Mouse (Mus musculus): Measurements from ENCODE around the gene 2510009E07Rik.

The 2510009E07Rik gene

GRCm38 (mm10) chr16:21631815-21632222 lies 62.6 kb downstream of the 2510009E07Rik start:
- DNase-seq, result no peak

GRCm38 (mm10) chr16:21630614-21631013 lies 63.9 kb downstream of the 2510009E07Rik start:
- no peak for DNase-seq

GRCm38 (mm10) chr16:21628061-21628591 lies 66.3 kb downstream of the 2510009E07Rik start:
- no peak for DNase-seq

- DNase-seq, result no peak
Observed at GRCm38 (mm10) chr16:21627248-21627647, 67.2 kb downstream of the 2510009E07Rik start.

- peak in 1 of 2 experiments; percentile 21 for DNase-seq
Observed at GRCm38 (mm10) chr16:21625784-21626634, 68.5 kb downstream of the 2510009E07Rik start.

- no peak for DNase-seq
Observed at GRCm38 (mm10) chr16:21620630-21621029, 73.8 kb downstream of the 2510009E07Rik start.

GRCm38 (mm10) chr16:21615802-21616201 lies 78.7 kb downstream of the 2510009E07Rik start:
- peak in 1 of 2 experiments; percentile 35 for DNase-seq

- DNase-seq, result no peak
Observed at GRCm38 (mm10) chr16:21610473-21610872, 84.0 kb downstream of the 2510009E07Rik start.

- peak; percentile 33 to 43 for DNase-seq
Observed at GRCm38 (mm10) chr16:21608176-21608865, 86.1 kb downstream of the 2510009E07Rik start.

- peak in 1 of 2 experiments; percentile 19 for DNase-seq
Observed at GRCm38 (mm10) chr16:21607651-21608040, 86.8 kb downstream of the 2510009E07Rik start.

GRCm38 (mm10) chr16:21607021-21607650 lies 87.3 kb downstream of the 2510009E07Rik start:
- peak; percentile 74 to 80 for DNase-seq

GRCm38 (mm10) chr16:21606249-21607020 lies 88.0 kb downstream of the 2510009E07Rik start:
- DNase-seq, result no peak

- peak; percentile 10 to 28 for DNase-seq
Observed at GRCm38 (mm10) chr16:21604354-21604753, 90.1 kb downstream of the 2510009E07Rik start.

Measured in kidney, postnatal 4 days (tissue).